In the genomic region with DNA sequence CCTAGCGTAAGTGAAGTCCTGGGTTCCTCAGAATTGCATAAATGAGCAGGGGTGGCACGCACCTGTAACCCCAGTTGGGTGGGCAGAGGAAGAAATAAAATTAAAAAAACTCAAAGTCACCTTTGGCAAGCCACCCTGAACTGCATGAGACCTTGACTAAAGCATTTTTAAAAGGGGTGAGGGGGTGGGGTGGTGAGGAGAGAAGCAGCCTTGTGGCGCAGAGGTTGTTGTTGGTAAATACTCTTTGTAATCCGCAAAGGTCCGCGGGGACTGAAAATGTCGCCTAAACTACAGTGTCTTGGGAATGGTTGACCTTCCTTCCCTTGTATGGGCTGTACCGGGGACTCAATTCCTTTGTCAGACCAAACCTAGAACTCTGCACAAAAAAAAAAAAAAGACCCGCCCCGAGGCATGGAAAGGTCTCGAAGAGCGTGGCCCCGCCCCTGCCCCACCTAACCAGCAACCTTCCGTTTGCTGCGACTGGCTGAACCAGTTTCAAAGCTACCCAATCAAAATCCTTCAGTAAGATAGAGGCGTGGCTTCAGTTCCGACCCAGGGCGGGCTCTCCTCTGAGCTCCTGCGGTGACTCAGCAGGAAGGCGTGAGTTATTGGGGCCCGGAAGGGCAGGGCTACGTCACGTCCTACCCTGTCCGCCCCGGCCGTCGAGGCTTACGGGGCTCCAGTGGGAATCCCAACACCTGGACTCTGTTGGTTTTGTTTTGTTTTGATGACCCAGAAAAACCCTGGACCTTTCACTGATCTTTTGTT, we compare ENCODE assay signal across 8 mouse cellular contexts. TPM values are rescaled to one million over a fixed set of nuclear protein-coding genes. Genes with fewer than 3 reads are reported as not detected.
DNase-seq lines count a peak whose midpoint lies in the region; ATAC-seq and TF ChIP-seq lines count a peak whose summit lies in the region.

No protein-coding gene starts in this region.

- peak; percentile 83 for ATAC-seq in Patski
- ATAC-seq in hindbrain, embryonic 13.5 days (ENCODE audit: low FRiP score), result peak; percentile 73

- H3K4me3 ChIP-seq in hindbrain, embryonic 13.5 days, result peak overlapping the region; percentile 35

- no peaks in the 10 kb centered on the region for H3K9me3 ChIP-seq in hindbrain, embryonic 13.5 days

- no peaks in the 10 kb centered on the region for H3K27me3 ChIP-seq in Patski
- H3K27me3 ChIP-seq in hindbrain, embryonic 13.5 days, result no peaks in the 10 kb centered on the region

- TF ChIP-seq CTCF in Patski (IDR thresholded peaks at IDR 0.05), result no peak

- peak; percentile 98 for DNase-seq in Patski (ENCODE audit: low read depth, low spot score)
- DNase-seq in cerebellum, postnatal 14 days, result peak; percentile 88 to 89
- peak; percentile 90 to 93 for DNase-seq in frontal cortex, postnatal 14 days (ENCODE audit: low spot score in 2 of 2)
- peak; percentile 67 to 70 for DNase-seq in layer of hippocampus, postnatal 25 days (ENCODE audit: extremely low spot score in 1 of 2, low spot score in 1 of 2)
- DNase-seq in lung, postnatal 25 days (ENCODE audit: low spot score), result peak; percentile 99
- DNase-seq in retina, embryonic 14.5 days (ENCODE audit: low spot score), result peak; percentile 97
- DNase-seq in thymus, postnatal 4 days, result peak; percentile 90

- H3K9ac ChIP-seq in hindbrain, embryonic 13.5 days, result peak overlapping the region; percentile 59

- peaks cover 28% of the 10 kb centered on the region for H3K4me1 ChIP-seq in hindbrain, embryonic 13.5 days (replicated peaks)

- H3K27ac ChIP-seq in hindbrain, embryonic 13.5 days, result peak overlapping the region; percentile 89

- H3K4me2 ChIP-seq in hindbrain, embryonic 13.5 days, result peak overlapping the region; percentile 54

- 8% methylated on average over 28 of the region's 28 CpGs for WGBS in hindbrain, embryonic 13.5 days

- in situ Hi-C loops in Patski (cut with MboI; ENCODE audit: low pct_unique_long_range_greater_than_20kb), result no loop called here

- CTCF ChIA-PET in Patski (lab: Charles Lee), result interaction anchor here (1.0 to 1.3 kb wide), 2 partner anchors 22 to 59 kb away, joined by 3 to 6 read pairs; no protein-coding TSS in a partner anchor

- no peaks in the 10 kb centered on the region for H3K36me3 ChIP-seq in hindbrain, embryonic 13.5 days

- POLR2A ChIA-PET in Patski (lab: Charles Lee), result interaction anchor here (1.4 kb wide), 1 partner anchor 58 kb away, joined by 4 read pairs; no protein-coding TSS in a partner anchor

RNA-seq across cellular contexts. Expression of gene Ssc4d, which starts 16.9 kb away (rescaled TPM):
- 2.4 TPM for polyA plus RNA-seq in Patski (2021)
- polyA plus RNA-seq in hindbrain, embryonic 13.5 days (2015; fragmentation: Nextera tagmentation; extraction: Ambion mirVana), result 0.61 and 1.4 TPM in 2 replicates
- 1 to 10 TPM in 1 of 2 experiments, under 1 TPM in 1; 0.77 to 1.3 TPM for total RNA-seq in layer of hippocampus, postnatal 25 days (2021)

RNA-seq across cellular contexts. Expression of gene Zp3, which starts 22.5 kb away (rescaled TPM):
- 0.04 TPM for polyA plus RNA-seq in Patski (2021)
- 0.17 TPM in 1 of 2 replicates, not detected in the other for polyA plus RNA-seq in hindbrain, embryonic 13.5 days (2015; fragmentation: Nextera tagmentation; extraction: Ambion mirVana)
- not detected for total RNA-seq in layer of hippocampus, postnatal 25 days (2021)

RNA-seq across cellular contexts. Expression of gene Ywhag, which starts 23.0 kb away (rescaled TPM):
- 237 TPM for polyA plus RNA-seq in Patski (2021)
- polyA plus RNA-seq in hindbrain, embryonic 13.5 days (2015; fragmentation: Nextera tagmentation; extraction: Ambion mirVana), result 646 and 674 TPM in 2 replicates
- 1,000 to 10,000 TPM; 1,286 to 1,307 TPM for total RNA-seq in layer of hippocampus, postnatal 25 days (2021)

RNA-seq across cellular contexts. Expression of gene Dtx2, which starts 37.2 kb away (rescaled TPM):
- polyA plus RNA-seq in Patski (2021), result 22.2 TPM
- polyA plus RNA-seq in hindbrain, embryonic 13.5 days (2015; fragmentation: Nextera tagmentation; extraction: Ambion mirVana), result 25.6 and 28.3 TPM in 2 replicates
- total RNA-seq in layer of hippocampus, postnatal 25 days (2021), result 1 to 10 TPM; 7.8 to 8.2 TPM

Comparison
In these comparisons a context has a peak if more than half of its experiments do, and no peak if none do; other contexts are left out.
1. Peak in every context shown above with its lines: DNase-seq, ATAC-seq, H3K4me3 ChIP-seq and H3K27ac ChIP-seq.